Mouse (Mus musculus): ENCODE results near the gene Ctr9. TPM values are rescaled to one million over a fixed set of nuclear protein-coding genes. Genes with fewer than 3 reads are reported as not detected.

The Ctr9 gene
- total and polyA plus RNA-seq, 3 experiments: 27.4 to 34.3 (median 31.7) TPM

GRCm38 (mm10) chr7:111083733-111084120, 55.0 kb downstream of the Ctr9 start:
- Histone ChIP-seq H3K79me2 (replicated peaks; ENCODE audit: control insufficient read depth, extremely low read depth, insufficient read depth, poor library complexity, severe bottlenecking) (peaks cover 29% of the 10 kb centered on the region), H3K4me3 (replicated peaks in 1 of 3; ENCODE audit: low read depth in 2 of 3, low read length in 2 of 3, poor library complexity in 1 of 3) (peak overlapping the region; percentile 68 to 98 (median 90)), H3K4me2 (ENCODE audit: insufficient read depth, low read depth, poor library complexity, severe bottlenecking) (peak overlapping the region; percentile 88), H3K9ac (ENCODE audit: insufficient read depth, low read depth) (peak overlapping the region; percentile 92), H3K27me3 (replicated peaks) (no peaks in the 10 kb centered on the region), H3K4me1 (ENCODE audit: control insufficient read depth in 1 of 2, insufficient read depth in 2 of 2) (peaks cover 0 to 20% of the 10 kb centered on the region in 2 experiments; a peak in 2 of 4 replicates), H3K9me3 (replicated peaks; ENCODE audit: low read length) (no peaks in the 10 kb centered on the region), H3K36me3 (replicated peaks in 1 of 2; ENCODE audit: control insufficient read depth in 1 of 2, insufficient read depth in 1 of 2, low read length in 1 of 2) (peaks cover 24 to 26% of the 10 kb centered on the region in 2 experiments), H3K27ac (ENCODE audit: insufficient read depth, low read depth) (no peak overlapping the region; the same call in 1 of the 2 replicates)
- in situ Hi-C loops (cut with MboI; ENCODE audit: low pct_ligation_motif_present, low pct_unique_long_range_greater_than_20kb, low sequenced_read_pairs): no loop called here
- no peak for TF ChIP-seq GABPA (IDR thresholded peaks at IDR 0.05; ENCODE audit: insufficient replicate concordance, low read depth, low read length)
- no peak for TF ChIP-seq JUN (IDR thresholded peaks at IDR 0.05; ENCODE audit: insufficient read depth, low read depth, low read length)
- no peak for TF ChIP-seq MAFK (IDR thresholded peaks at IDR 0.05; ENCODE audit: insufficient replicate concordance, low read length)
- TF ChIP-seq POLR2AphosphoS2 (IDR thresholded peaks at IDR 0.05; ENCODE audit: low read depth, low read length): no peak
- no peak for TF ChIP-seq ETS1 (conservative IDR thresholded peaks at IDR 0.05; ENCODE audit: low read depth, low read length)
- TF ChIP-seq POLR2A (IDR thresholded peaks at IDR 0.05; ENCODE audit: low read depth, low read length): no peak
- no peak for TF ChIP-seq CTCF (conservative IDR thresholded peaks at IDR 0.05 in 1 of 2, IDR thresholded peaks at IDR 0.05 in 1 of 2; ENCODE audit: low read depth in 2 of 2, low read length in 2 of 2)
- no peak for TF ChIP-seq RCOR1 (conservative IDR thresholded peaks at IDR 0.05; ENCODE audit: low read depth, low read length)
- TF ChIP-seq UBTF (IDR thresholded peaks at IDR 0.05; ENCODE audit: low read depth, low read length): no peak
- TF ChIP-seq NRF1 (IDR thresholded peaks at IDR 0.05; ENCODE audit: low read depth, low read length): no peak
- TF ChIP-seq CHD1 (IDR thresholded peaks at IDR 0.05; ENCODE audit: low read depth, low read length): no peak
- TF ChIP-seq HCFC1 (IDR thresholded peaks at IDR 0.05; ENCODE audit: low read depth, low read length): no peak
- dilution Hi-C loops (cut with MboI; ENCODE audit: extremely low pct_ligation_motif_present, extremely low pct_unique_long_range_greater_than_20kb, low sequenced_read_pairs): no loop called here
- DNase-seq (ENCODE audit: extremely low read depth): no peak

- Histone ChIP-seq H3K4me2 (ENCODE audit: insufficient read depth, low read depth, poor library complexity, severe bottlenecking) (no peak overlapping the region), H3K4me1 (ENCODE audit: control insufficient read depth in 1 of 2, insufficient read depth in 2 of 2) (peaks cover 0 to 12% of the 10 kb centered on the region in 2 experiments; a peak in 2 of 4 replicates), H3K4me3 (replicated peaks in 1 of 3; ENCODE audit: low read depth in 2 of 3, low read length in 2 of 3, poor library complexity in 1 of 3) (no peak overlapping the region), H3K27ac (ENCODE audit: insufficient read depth, low read depth) (no peak overlapping the region), H3K9ac (ENCODE audit: insufficient read depth, low read depth) (no peak overlapping the region; the same call in 1 of the 2 replicates), H3K36me3 (replicated peaks in 1 of 2; ENCODE audit: control insufficient read depth in 1 of 2, insufficient read depth in 1 of 2, low read length in 1 of 2) (peaks cover 18 to 19% of the 10 kb centered on the region in 2 experiments), H3K79me2 (replicated peaks; ENCODE audit: control insufficient read depth, extremely low read depth, insufficient read depth, poor library complexity, severe bottlenecking) (peaks cover 28% of the 10 kb centered on the region), H3K9me3 (replicated peaks; ENCODE audit: low read length) (no peaks in the 10 kb centered on the region), H3K27me3 (replicated peaks) (no peaks in the 10 kb centered on the region)
- in situ Hi-C loops (cut with MboI; ENCODE audit: low pct_ligation_motif_present, low pct_unique_long_range_greater_than_20kb, low sequenced_read_pairs): no loop called here
- dilution Hi-C loops (cut with MboI; ENCODE audit: extremely low pct_ligation_motif_present, extremely low pct_unique_long_range_greater_than_20kb, low sequenced_read_pairs): no loop called here
- TF ChIP-seq NELFE (IDR thresholded peaks at IDR 0.05; ENCODE audit: low read depth, low read length) (no peak), MXI1 (IDR thresholded peaks at IDR 0.05; ENCODE audit: low read depth, low read length) (no peak), USF2 (conservative IDR thresholded peaks at IDR 0.05; ENCODE audit: low read depth, low read length) (no peak), CHD1 (IDR thresholded peaks at IDR 0.05; ENCODE audit: low read depth, low read length) (no peak), ELF1 (IDR thresholded peaks at IDR 0.05; ENCODE audit: low read depth, low read length) (no peak), KAT2A (IDR thresholded peaks at IDR 0.05; ENCODE audit: insufficient replicate concordance, low read length) (no peak), IRF4 (IDR thresholded peaks at IDR 0.05; ENCODE audit: low read depth, low read length) (no peak), SIN3A (IDR thresholded peaks at IDR 0.05; ENCODE audit: low read length) (no peak), SMC3 (IDR thresholded peaks at IDR 0.05; ENCODE audit: low read depth, low read length) (no peak), HCFC1 (IDR thresholded peaks at IDR 0.05; ENCODE audit: low read depth, low read length) (no peak), ZNF384 (IDR thresholded peaks at IDR 0.05; ENCODE audit: low read depth, low read length) (no peak), CTCF (conservative IDR thresholded peaks at IDR 0.05 in 1 of 2, IDR thresholded peaks at IDR 0.05 in 1 of 2; ENCODE audit: low read depth in 2 of 2, low read length in 2 of 2) (no peak), ETS1 (conservative IDR thresholded peaks at IDR 0.05; ENCODE audit: low read depth, low read length) (no peak), ZMIZ1 (IDR thresholded peaks at IDR 0.05; ENCODE audit: low read depth, low read length) (no peak), RAD21 (IDR thresholded peaks at IDR 0.05; ENCODE audit: low read depth, low read length) (no peak), MEF2A (IDR thresholded peaks at IDR 0.05; ENCODE audit: borderline replicate concordance, low read depth, low read length) (no peak), PAX5 (IDR thresholded peaks at IDR 0.05; ENCODE audit: low read length) (no peak), POLR2A (IDR thresholded peaks at IDR 0.05; ENCODE audit: low read depth, low read length) (no peak)
- no peak for DNase-seq (ENCODE audit: extremely low read depth)
Measured at GRCm38 (mm10) chr7:111084443-111084842, 55.7 kb downstream of the Ctr9 start.

Data from CH12.LX (cell line).